Mouse (Mus musculus) liver, adult 2 months (tissue): ENCODE results near the gene Fblim1.

Experiments used
- CTCF ChIP-seq: fragments of 200-500 bp; IDR thresholded peaks from 2 replicates; pipeline ENCODE4 v1.5.1; 2011; ENCODE audit warnings: low read depth, low read length, control low read depth
- POLR2A ChIP-seq: fragments of 200-500 bp; IDR thresholded peaks from 2 replicates; pipeline ENCODE4 v1.6.1; 2011; ENCODE audit warnings: low read length, control low read depth; ENCODE audit not compliant: insufficient read depth; ENCODE audit errors: extremely low read depth

DNA sequence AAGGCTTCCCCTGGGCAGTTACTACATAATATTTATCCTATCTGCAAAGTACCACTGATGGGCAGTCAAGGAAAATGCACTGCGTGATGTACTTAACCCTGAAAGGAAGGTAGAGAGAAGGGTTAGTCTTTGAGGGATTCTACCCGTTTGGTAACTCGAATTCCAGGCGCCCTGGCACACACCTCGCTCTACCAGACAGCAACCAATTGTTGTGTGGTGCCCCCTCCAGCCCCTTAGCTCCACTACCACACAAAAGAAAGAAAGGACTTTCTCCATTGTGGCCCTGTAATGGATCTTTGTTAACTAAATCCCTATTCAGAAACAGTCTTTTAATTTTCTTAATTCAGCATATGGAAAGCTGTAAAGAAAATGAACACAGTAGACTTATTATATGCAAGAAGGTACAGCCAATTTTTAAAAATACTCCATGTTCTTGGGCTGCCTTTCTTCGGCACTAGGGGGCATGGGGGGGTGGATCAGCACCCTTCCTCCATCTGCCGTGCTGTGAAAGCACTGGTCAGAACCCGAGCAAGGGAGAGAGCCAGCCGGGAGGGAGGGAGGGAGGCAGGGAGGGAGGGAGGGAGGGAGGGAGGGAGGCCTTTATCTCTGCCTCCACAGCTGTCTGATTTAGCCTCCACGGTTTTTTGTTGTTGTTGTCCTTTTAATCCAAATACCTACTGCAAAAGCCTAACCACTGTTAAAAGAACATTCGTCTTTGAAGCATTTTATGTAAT lies 70.8 kb downstream of the Fblim1 start:
- TF ChIP-seq CTCF (peak; percentile 40), POLR2A (no peak)
